Mouse (Mus musculus): ENCODE data around the gene Gm10638. TPM values are rescaled to one million over a fixed set of nuclear protein-coding genes. Genes with fewer than 3 reads are reported as not detected.

The Gm10638 gene
- total RNA-seq, 1 experiment from 2014 or later: 0.46 TPM

DNA sequence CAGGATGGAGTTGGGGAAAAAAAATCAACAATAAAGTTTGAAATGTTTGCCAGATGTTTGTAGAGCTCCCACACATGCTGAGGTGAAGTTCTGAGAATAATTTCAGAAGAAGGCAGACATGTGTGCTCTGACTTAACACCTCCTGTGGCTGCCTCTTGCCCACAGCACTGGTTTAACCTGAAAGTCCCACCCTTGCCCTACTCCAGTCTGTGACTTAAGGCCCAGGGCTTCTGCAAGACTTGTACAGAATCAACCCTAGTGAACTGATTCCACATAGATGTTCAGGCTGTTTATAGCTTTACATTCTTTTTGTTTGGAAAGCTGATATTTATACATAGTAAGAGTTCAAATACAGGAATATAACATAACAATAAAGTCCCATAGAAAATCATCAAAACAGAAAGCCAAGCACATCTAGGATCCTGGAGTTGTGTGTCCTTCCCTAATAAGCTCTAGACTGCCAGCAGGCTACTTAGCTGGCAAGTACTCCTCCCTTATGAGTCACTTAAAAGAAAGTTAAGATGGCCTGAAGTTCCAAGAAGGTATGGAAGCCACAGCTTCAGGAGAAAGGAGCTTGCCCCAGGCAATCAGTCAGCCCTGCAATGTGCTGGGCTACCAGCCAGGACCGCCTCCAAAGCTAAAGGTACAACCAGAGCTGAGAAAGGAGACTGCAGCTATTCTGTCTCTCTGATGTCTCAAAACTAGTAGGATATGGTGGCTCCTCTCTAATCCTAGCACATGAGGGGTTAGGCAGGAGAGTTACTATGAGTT, 24.6 kb downstream of the Gm10638 start:
- no peak for ATAC-seq (replicated peaks; ENCODE audit: low read depth, poor library complexity, severe bottlenecking)

DNA sequence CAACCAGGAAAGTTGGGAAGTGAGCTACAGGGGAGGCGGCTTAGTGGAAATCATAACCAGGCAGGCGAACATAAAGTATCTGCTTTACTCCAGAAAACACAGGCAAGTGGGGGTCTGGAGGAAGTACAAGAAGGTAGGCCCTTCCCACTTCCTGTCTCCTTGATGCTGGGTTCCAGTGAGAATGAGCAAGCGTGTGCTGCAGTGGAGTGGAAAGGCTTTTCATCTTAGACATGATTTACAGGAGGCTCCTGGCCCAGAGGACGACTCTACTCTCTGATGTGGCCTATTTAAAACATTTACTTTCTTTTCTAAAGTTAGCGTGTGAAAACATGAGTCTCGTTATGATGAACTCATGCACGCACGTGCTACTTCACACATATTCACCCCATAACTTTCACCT, 33.7 kb downstream of the Gm10638 start:
- no peak for ATAC-seq (replicated peaks; ENCODE audit: low read depth, poor library complexity, severe bottlenecking)

DNA sequence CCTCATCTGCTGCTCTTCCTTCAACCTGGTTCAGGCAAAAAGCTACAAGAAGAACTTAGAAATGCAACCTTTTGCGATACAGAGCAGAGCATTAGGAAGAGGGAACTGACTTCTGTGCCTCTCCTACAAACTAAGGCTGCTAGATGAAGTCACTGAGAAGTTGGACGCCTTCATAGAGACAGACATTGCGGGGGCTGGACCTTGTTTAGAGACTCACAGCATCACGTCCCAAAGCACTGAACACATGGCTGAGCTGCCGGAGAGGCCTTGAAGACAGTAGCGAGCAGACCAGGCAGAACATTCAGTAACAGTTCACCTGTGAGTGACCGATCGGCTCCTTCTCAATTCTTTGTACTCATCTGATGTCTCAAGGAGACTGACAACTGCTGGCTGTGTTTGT, 35.6 kb downstream of the Gm10638 start:
- no peak for ATAC-seq (replicated peaks; ENCODE audit: low read depth, poor library complexity, severe bottlenecking)

DNA sequence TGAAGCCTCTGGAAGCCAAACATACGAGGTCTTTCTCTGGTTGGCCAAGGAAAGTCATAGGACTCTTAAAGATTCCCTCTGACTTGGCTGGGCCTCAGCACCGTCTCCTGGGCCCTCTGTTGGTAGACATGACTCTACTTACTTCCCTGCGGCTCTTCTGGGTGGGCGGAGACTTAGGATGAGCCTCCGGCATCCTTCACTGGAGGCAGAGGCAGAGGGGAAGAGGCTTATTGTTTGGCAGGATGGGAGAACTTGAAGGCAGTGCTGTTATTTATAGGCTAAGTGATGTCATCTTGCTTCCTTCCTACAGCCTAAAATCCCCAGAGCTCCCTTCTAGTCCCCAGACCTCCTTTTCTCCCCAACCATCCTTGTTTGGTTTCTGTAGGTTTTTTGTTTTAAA, 41.0 kb downstream of the Gm10638 start:
- no peak for ATAC-seq (replicated peaks; ENCODE audit: low read depth, poor library complexity, severe bottlenecking)

DNA sequence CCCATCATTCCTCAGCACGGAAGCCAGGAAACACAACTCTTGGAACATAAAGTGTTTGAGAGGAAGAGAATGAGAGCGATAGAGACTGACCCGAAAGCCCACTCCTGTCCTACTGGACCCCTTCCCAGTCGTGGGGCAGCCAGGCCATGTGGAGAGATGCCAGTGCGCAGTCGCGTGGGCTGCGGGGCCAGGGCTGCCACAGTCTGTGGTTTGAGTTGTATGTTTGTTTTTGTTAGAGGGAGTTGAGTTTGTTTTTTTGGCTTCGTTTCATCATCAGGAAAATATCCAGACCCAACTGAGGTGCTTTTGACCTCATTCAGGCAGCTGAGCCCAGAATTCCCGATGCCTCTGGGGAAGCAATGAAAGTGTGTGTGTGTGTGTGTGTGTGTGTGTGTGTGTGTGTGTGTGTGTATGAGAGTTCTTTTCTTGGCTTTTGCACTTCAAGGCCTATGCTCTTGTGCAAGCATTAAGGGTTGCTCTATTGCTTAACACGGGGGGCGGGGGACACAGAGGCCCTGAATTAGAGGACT, 42.5 kb downstream of the Gm10638 start:
- ATAC-seq (replicated peaks; ENCODE audit: low read depth, poor library complexity, severe bottlenecking): no peak

DNA sequence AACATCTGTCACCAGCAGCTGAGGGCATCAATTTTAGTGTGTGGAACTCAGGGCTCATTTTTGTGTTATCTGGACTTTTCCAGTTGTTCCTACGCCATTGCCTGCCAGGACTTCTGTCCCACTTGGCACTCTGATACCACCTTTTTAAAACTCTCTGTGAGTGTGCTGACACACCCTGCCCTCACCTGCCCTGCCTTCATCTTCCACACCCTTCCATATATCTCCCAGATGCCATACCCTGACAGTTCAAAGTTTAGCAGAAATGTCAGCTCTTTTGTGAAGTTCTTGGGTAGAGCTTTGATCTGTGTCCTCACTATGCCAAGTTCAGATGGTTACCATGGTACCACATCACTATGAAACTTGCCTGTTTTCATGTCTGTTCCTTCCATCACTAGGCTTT, 44.1 kb downstream of the Gm10638 start:
- no peak for ATAC-seq (replicated peaks; ENCODE audit: low read depth, poor library complexity, severe bottlenecking)

DNA sequence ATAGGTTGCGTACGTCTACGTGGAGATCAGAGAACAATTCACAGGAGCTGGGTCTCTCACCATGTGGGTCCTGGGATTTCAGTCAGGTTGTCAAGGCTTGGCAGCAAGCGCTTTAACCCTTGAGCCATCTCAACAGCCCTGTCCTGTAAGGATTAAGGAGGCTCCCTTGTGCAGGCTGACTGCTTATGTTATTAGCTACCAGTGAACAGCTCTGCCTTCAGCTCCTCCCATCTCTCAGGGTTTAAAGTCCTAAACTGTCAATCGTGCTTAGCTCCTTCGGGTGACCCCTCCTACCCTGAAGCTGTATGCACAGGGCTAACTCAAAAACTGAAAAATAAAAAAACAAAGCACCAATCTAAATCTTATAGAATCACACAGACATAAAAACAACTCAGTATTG, 46.0 kb downstream of the Gm10638 start:
- no peak for ATAC-seq (replicated peaks; ENCODE audit: low read depth, poor library complexity, severe bottlenecking)

DNA sequence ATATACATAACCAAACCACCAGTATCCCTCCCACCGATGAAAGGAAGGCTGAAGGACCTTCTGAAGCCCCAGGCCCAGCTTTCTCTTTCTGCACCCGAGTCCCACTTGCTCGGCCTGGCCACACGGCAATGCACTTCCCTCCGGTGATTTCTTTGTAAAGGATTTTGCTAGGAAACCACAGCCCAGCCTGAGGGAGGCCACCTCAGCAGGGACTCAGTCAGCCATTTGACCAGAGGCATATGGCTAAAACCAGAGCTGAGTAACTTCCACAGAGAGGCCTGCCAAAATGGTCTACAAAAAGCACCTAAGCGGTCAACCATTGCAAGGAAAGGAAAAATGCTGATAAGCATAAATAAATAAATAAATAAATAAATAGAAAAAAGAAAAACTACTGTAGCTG, 49.2 kb downstream of the Gm10638 start:
- ATAC-seq (replicated peaks; ENCODE audit: low read depth, poor library complexity, severe bottlenecking): no peak

Other genes starting within 250 kb of the Gm10638 start
- not detected in 2 replicates for gene Abcc12, start 165.0 kb upstream of the Gm10638 start, total RNA-seq (2017)
- 59.2 and 68.9 TPM in 2 replicates for gene Lonp2, start 121.7 kb upstream of the Gm10638 start, total RNA-seq (2017)
- 23.8 and 27.6 TPM in 2 replicates for gene Siah1a, start 235 bp downstream of the Gm10638 start, total RNA-seq (2017)
- gene N4bp1, start 139.6 kb downstream of the Gm10638 start, total RNA-seq (2017): 15.8 and 16.1 TPM in 2 replicates

Data from common myeloid progenitor, adult 5-6 weeks (primary cell).